Mouse (Mus musculus) C2C12 (cell line): Measurements from ENCODE around the gene Dpysl5.
"Not testable (repeated sequence)": the region's sequence is repeated elsewhere in the genome, so short reads cannot be mapped to it uniquely, and the experiment has no call there.

ENCODE experiments used
- CTCF ChIP-seq: IDR thresholded peaks from one replicate; pipeline ENCODE4 v1.5.1; 2011; ENCODE audit not compliant: control insufficient read depth, insufficient read depth, insufficient read length
- MAX ChIP-seq: IDR thresholded peaks from one replicate; pipeline ENCODE4 v1.6.1; 2011; ENCODE audit warnings: mild to moderate bottlenecking, control low read depth

GRCm38 (mm10) chr5:30701373-30701772 lies 10.0 kb upstream of the Dpysl5 start:
- not testable (repeated sequence) for TF ChIP-seq CTCF, MAX
